24 mouse cellular contexts compared by ENCODE assay signal in genomic region chr16:95873297-95873696, GRCm38 (mm10).
DNase-seq lines count a peak whose midpoint lies in the region; ATAC-seq and TF ChIP-seq lines count a peak whose summit lies in the region.
"Had no signal": no experiment of that assay in that cellular context is flagged by ENCODE, and none has a peak within 500 bp of the region (broad histone marks: within the 10 kb centered on the region; RNA-seq: fewer than 3 reads in every experiment).

No protein-coding gene starts in this region.

- no peaks in the 10 kb centered on the region for H3K4me1 ChIP-seq in intestine, postnatal 0 days (replicated peaks; ENCODE audit: control insufficient read depth, insufficient read depth, low read length)
- 0 out of 2 replicates have a peak, but pooled peaks cover 3% of the 10 kb centered on the region for H3K4me1 ChIP-seq in intestine, embryonic 16.5 days (ENCODE audit: control insufficient read depth, insufficient read depth, low read length)
- H3K4me1 ChIP-seq in thymus, adult 2 months (replicated peaks; ENCODE audit: control insufficient read depth, insufficient read depth, low read length): peaks cover 28% of the 10 kb centered on the region
- H3K4me1 ChIP-seq in MEL (ENCODE audit: control insufficient read depth in 1 of 2, insufficient read depth in 2 of 2, low read length in 2 of 2): no peaks in the 10 kb centered on the region
- H3K4me1 ChIP-seq: hindbrain, embryonic 15.5 days had no signal

- TF ChIP-seq RAD21 in MEL (IDR thresholded peaks at IDR 0.05; ENCODE audit: low read depth, low read length): no peak

- TF ChIP-seq CTCF in intestine, postnatal 0 days (IDR thresholded peaks at IDR 0.05; ENCODE audit: low read depth): no peak
- TF ChIP-seq CTCF in thymus, adult 2 months (IDR thresholded peaks at IDR 0.05; ENCODE audit: borderline replicate concordance, control insufficient read depth, extremely low read depth, insufficient read depth, low read length, poor library complexity): no peak
- no peak for TF ChIP-seq CTCF in MEL (IDR thresholded peaks at IDR 0.05 in 2 of 3, conservative IDR thresholded peaks at IDR 0.05 in 1 of 3; ENCODE audit: control insufficient read depth in 1 of 3, insufficient read depth in 1 of 3, low read depth in 2 of 3, low read length in 3 of 3, poor library complexity in 1 of 3, severe bottlenecking in 1 of 3)

- no peak overlapping the region for H3K9ac ChIP-seq in intestine, postnatal 0 days (ENCODE audit: low read depth, low read length)
- no peak overlapping the region for H3K9ac ChIP-seq in intestine, embryonic 16.5 days (ENCODE audit: low read depth, low read length)
- H3K9ac ChIP-seq in MEL (ENCODE audit: control insufficient read depth, low read depth, low read length, poor library complexity, severe bottlenecking): no peak overlapping the region
- H3K9ac ChIP-seq: embryonic facial prominence, embryonic 12.5 days; embryonic facial prominence, embryonic 15.5 days; forebrain, postnatal 0 days; heart, embryonic 13.5 days; hindbrain, embryonic 12.5 days; hindbrain, embryonic 15.5 days had no signal

- 94% methylated on average over 4 of the region's 4 CpGs for WGBS in intestine, postnatal 0 days
- 95% methylated on average over 4 of the region's 4 CpGs for WGBS in intestine, embryonic 16.5 days
- WGBS in thymus, adult 2 months: 98% methylated on average over 4 of the region's 4 CpGs

- intact Hi-C loops in gastrocnemius, postnatal 36 days (cut with DNase I): no loop called here

- no peaks in the 10 kb centered on the region for H3K79me2 ChIP-seq in MEL (ENCODE audit: control insufficient read depth, insufficient read depth, low read length, poor library complexity)

- TF ChIP-seq POLR2A in thymus, adult 2 months (IDR thresholded peaks at IDR 0.05; ENCODE audit: control insufficient read depth, extremely low read depth, insufficient read depth, low read length, poor library complexity): no peak
- no peak for TF ChIP-seq POLR2A in MEL (IDR thresholded peaks at IDR 0.05; ENCODE audit: control insufficient read depth in 1 of 2, insufficient read depth in 1 of 2, low read depth in 1 of 2, low read length in 2 of 2, poor library complexity in 1 of 2)

- no peaks in the 10 kb centered on the region; the same call in 1 of the 2 replicates for H3K36me3 ChIP-seq in intestine, postnatal 0 days (ENCODE audit: control insufficient read depth, insufficient read depth)
- no peaks in the 10 kb centered on the region for H3K36me3 ChIP-seq in intestine, embryonic 16.5 days (ENCODE audit: control insufficient read depth, insufficient read depth, low read length)
- H3K36me3 ChIP-seq in thymus, adult 2 months (ENCODE audit: control insufficient read depth, insufficient read depth, low read length): no peaks in the 10 kb centered on the region
- H3K36me3 ChIP-seq in MEL (ENCODE audit: control insufficient read depth in 1 of 2, insufficient read depth in 2 of 2, low read length in 2 of 2): no peaks in the 10 kb centered on the region
- H3K36me3 ChIP-seq: embryonic facial prominence, embryonic 12.5 days; embryonic facial prominence, embryonic 15.5 days; G1E; heart, embryonic 13.5 days; hindbrain, embryonic 12.5 days; hindbrain, embryonic 15.5 days had no signal

- H3K27ac ChIP-seq in intestine, postnatal 0 days (ENCODE audit: low read depth, low read length): no peak overlapping the region
- no peak overlapping the region for H3K27ac ChIP-seq in intestine, embryonic 16.5 days (ENCODE audit: low read length)
- H3K27ac ChIP-seq in thymus, adult 2 months (ENCODE audit: control insufficient read depth, insufficient read depth, low read length): no peak overlapping the region
- H3K27ac ChIP-seq in MEL (ENCODE audit: control insufficient read depth, low read depth, low read length): no peak overlapping the region
- H3K27ac ChIP-seq: embryonic facial prominence, embryonic 12.5 days; embryonic facial prominence, embryonic 15.5 days; heart, embryonic 13.5 days; hindbrain, embryonic 12.5 days; hindbrain, embryonic 15.5 days had no signal

- no peak overlapping the region for H3K4me2 ChIP-seq in intestine, postnatal 0 days (replicated peaks; ENCODE audit: low read depth)
- H3K4me2 ChIP-seq in intestine, embryonic 16.5 days (ENCODE audit: low read depth, low read length): no peak overlapping the region
- H3K4me2 ChIP-seq: embryonic facial prominence, embryonic 12.5 days; embryonic facial prominence, embryonic 15.5 days; heart, embryonic 13.5 days; hindbrain, embryonic 12.5 days; hindbrain, embryonic 15.5 days had no signal

- H3K4me3 ChIP-seq in intestine, postnatal 0 days (ENCODE audit: low read depth, low read length): no peak overlapping the region
- H3K4me3 ChIP-seq in intestine, embryonic 16.5 days (ENCODE audit: low read length): no peak overlapping the region
- H3K4me3 ChIP-seq in thymus, adult 2 months (ENCODE audit: control insufficient read depth, insufficient read depth, low read length): no peak overlapping the region
- no peak overlapping the region for H3K4me3 ChIP-seq in MEL (ENCODE audit: control insufficient read depth in 1 of 2, insufficient read depth in 1 of 2, low read depth in 2 of 2, low read length in 2 of 2)
- H3K4me3 ChIP-seq: embryonic facial prominence, embryonic 12.5 days; embryonic facial prominence, embryonic 15.5 days; gastrocnemius, adult 2 months; heart, embryonic 13.5 days; hindbrain, embryonic 12.5 days; hindbrain, embryonic 15.5 days had no signal

- TF ChIP-seq EP300 in MEL (IDR thresholded peaks at IDR 0.05; ENCODE audit: low read depth in 1 of 2, low read length in 2 of 2): no peak

- H3K9me3 ChIP-seq in intestine, postnatal 0 days (ENCODE audit: control insufficient read depth): no peaks in the 10 kb centered on the region
- no peaks in the 10 kb centered on the region for H3K9me3 ChIP-seq in intestine, embryonic 16.5 days (ENCODE audit: control insufficient read depth, low read length)
- H3K9me3 ChIP-seq in MEL (replicated peaks; ENCODE audit: insufficient read depth, low read length): no peaks in the 10 kb centered on the region
- H3K9me3 ChIP-seq: embryonic facial prominence, embryonic 12.5 days; embryonic facial prominence, embryonic 15.5 days; G1E; heart, embryonic 13.5 days; hindbrain, embryonic 12.5 days; hindbrain, embryonic 15.5 days had no signal

- peak; percentile 1 for DNase-seq in gastrocnemius, postnatal 25 days
- no peak for DNase-seq in gastrocnemius, postnatal 36 days
- DNase-seq in thymus, adult 2 months: peak; percentile 0
- DNase-seq in thymus, postnatal 14 days: no peak
- no peak for DNase-seq in MEL (ENCODE audit: low read depth, low spot score)
- DNase-seq in ovary, postnatal 10 days (ENCODE audit: low spot score): no peak
- DNase-seq: adrenal gland, postnatal 14 days; cerebellum, adult 11 months; cerebellum, adult 2 months; cerebellum, adult 9-11 months; forebrain, postnatal 0 days; gastrocnemius, adult 2 months; gastrocnemius, postnatal 14 days; heart, postnatal 14 days had no signal

- H3K27me3 ChIP-seq in intestine, postnatal 0 days (replicated peaks; ENCODE audit: control insufficient read depth, insufficient read depth, low read length): no peaks in the 10 kb centered on the region
- H3K27me3 ChIP-seq in intestine, embryonic 16.5 days (replicated peaks; ENCODE audit: control insufficient read depth, insufficient read depth, low read length): no peaks in the 10 kb centered on the region
- H3K27me3 ChIP-seq in thymus, adult 2 months (ENCODE audit: control insufficient read depth, insufficient read depth, low read length): no peaks in the 10 kb centered on the region
- no peaks in the 10 kb centered on the region; a peak in 2 of 4 replicates for H3K27me3 ChIP-seq in MEL (ENCODE audit: control insufficient read depth in 1 of 2, insufficient read depth in 2 of 2, low read length in 2 of 2)
- H3K27me3 ChIP-seq: CH12.LX; embryonic facial prominence, embryonic 12.5 days; embryonic facial prominence, embryonic 15.5 days; heart, embryonic 13.5 days; hindbrain, embryonic 12.5 days; hindbrain, embryonic 15.5 days had no signal

- ATAC-seq in intestine, postnatal 0 days: 0 out of 2 replicates have a peak, but pooled peaks have one; percentile 10
- ATAC-seq in intestine, embryonic 16.5 days: no peak
- ATAC-seq: forebrain, embryonic 14.5 days; forebrain, postnatal 0 days had no signal

TF ChIP-seq in MEL, 35 proteins besides CTCF, POLR2A, EP300 and RAD21:
- TF ChIP-seq ETS1 (IDR thresholded peaks at IDR 0.05; ENCODE audit: low read depth, low read length): no peak
- TF ChIP-seq POLR2AphosphoS5 (IDR thresholded peaks at IDR 0.05; ENCODE audit: borderline replicate concordance, low read depth, low read length): peak; percentile 61; the same call in 1 of the 2 replicates

Comparison
In these comparisons a context has a peak if more than half of its experiments do, and no peak if none do; other contexts are left out.
1. DNase-seq: peak in gastrocnemius, postnatal 25 days (single experiment) and thymus, adult 2 months (single experiment); none in gastrocnemius, postnatal 36 days (0 of 2), thymus, postnatal 14 days (single experiment), MEL (single experiment) and ovary, postnatal 10 days (single experiment).